Comparison of ENCODE assay signal across 8 mouse cellular contexts in genomic region chr10:94828734-94829230, GRCm38 (mm10).
DNase-seq lines count a peak whose midpoint lies in the region; ATAC-seq and TF ChIP-seq lines count a peak whose summit lies in the region.
"Had no signal": no experiment of that assay in that cellular context is flagged by ENCODE, and none has a peak within 500 bp of the region (broad histone marks: within the 10 kb centered on the region; RNA-seq: fewer than 3 reads in every experiment).

No protein-coding gene starts in this region.

- TF ChIP-seq POLR2A in spleen, adult 2 months (IDR thresholded peaks at IDR 0.05; ENCODE audit: low read depth, low read length), result no peak

- H3K9ac ChIP-seq in hindbrain, postnatal 0 days (replicated peaks; ENCODE audit: low read length), result no peak overlapping the region
- H3K9ac ChIP-seq in hindbrain, embryonic 14.5 days, result no peak overlapping the region
- no peak overlapping the region for H3K9ac ChIP-seq in stomach, embryonic 15.5 days

- 0 out of 2 replicates have a peak, but pooled peaks cover 9% of the 10 kb centered on the region for H3K36me3 ChIP-seq in hindbrain, postnatal 0 days (ENCODE audit: insufficient read depth, low read length)
- H3K36me3 ChIP-seq in hindbrain, embryonic 14.5 days (replicated peaks; ENCODE audit: control insufficient read depth, insufficient read depth), result peaks cover 39% of the 10 kb centered on the region
- H3K36me3 ChIP-seq in spleen, adult 2 months (ENCODE audit: control insufficient read depth, insufficient read depth, low read length), result no peaks in the 10 kb centered on the region; the same call in 1 of the 2 replicates
- H3K36me3 ChIP-seq in limb, embryonic 10.5 days, result no peaks in the 10 kb centered on the region
- no peaks in the 10 kb centered on the region for H3K36me3 ChIP-seq in stomach, embryonic 15.5 days

- no peak for TF ChIP-seq CTCF in hindbrain, postnatal 0 days (IDR thresholded peaks at IDR 0.05; ENCODE audit: low read depth)
- TF ChIP-seq CTCF in spleen, adult 2 months (IDR thresholded peaks at IDR 0.05; ENCODE audit: extremely low read depth, insufficient read depth, insufficient read length, insufficient replicate concordance), result no peak

- no peaks in the 10 kb centered on the region for H3K9me3 ChIP-seq in hindbrain, postnatal 0 days (ENCODE audit: low read length)
- H3K9me3 ChIP-seq in hindbrain, embryonic 14.5 days (ENCODE audit: control insufficient read depth, low read length), result no peaks in the 10 kb centered on the region
- H3K9me3 ChIP-seq in limb, embryonic 10.5 days (replicated peaks), result no peaks in the 10 kb centered on the region
- no peaks in the 10 kb centered on the region for H3K9me3 ChIP-seq in stomach, embryonic 15.5 days

- no peak overlapping the region for H3K4me3 ChIP-seq in hindbrain, postnatal 0 days (ENCODE audit: low read length)
- H3K4me3 ChIP-seq in hindbrain, embryonic 14.5 days (replicated peaks; ENCODE audit: low read length), result no peak overlapping the region
- peak overlapping the region; percentile 51 for H3K4me3 ChIP-seq in spleen, adult 2 months (ENCODE audit: extremely low read depth, insufficient read depth, insufficient read length)
- no peak overlapping the region for H3K4me3 ChIP-seq in limb, embryonic 10.5 days
- no peak overlapping the region for H3K4me3 ChIP-seq in stomach, embryonic 15.5 days (replicated peaks)

- H3K27me3 ChIP-seq in hindbrain, postnatal 0 days (ENCODE audit: insufficient read depth, low read length), result no peaks in the 10 kb centered on the region
- no peaks in the 10 kb centered on the region for H3K27me3 ChIP-seq in hindbrain, embryonic 14.5 days (ENCODE audit: control insufficient read depth, insufficient read depth, low read length)
- H3K27me3 ChIP-seq in spleen, adult 2 months (ENCODE audit: control insufficient read depth, insufficient read depth, low read length), result no peaks in the 10 kb centered on the region
- H3K27me3 ChIP-seq in limb, embryonic 10.5 days (ENCODE audit: low read depth, poor library complexity, severe bottlenecking), result peaks cover 11% of the 10 kb centered on the region
- no peaks in the 10 kb centered on the region for H3K27me3 ChIP-seq in stomach, embryonic 15.5 days (replicated peaks)
- H3K27me3 ChIP-seq: Patski had no signal

- peaks cover 16% of the 10 kb centered on the region for H3K4me1 ChIP-seq in hindbrain, postnatal 0 days (ENCODE audit: insufficient read depth, low read length)
- H3K4me1 ChIP-seq in hindbrain, embryonic 14.5 days (replicated peaks; ENCODE audit: control insufficient read depth, insufficient read depth, low read length), result peaks cover 14% of the 10 kb centered on the region; the same call in 1 of the 2 replicates
- H3K4me1 ChIP-seq in spleen, adult 2 months (ENCODE audit: control insufficient read depth, insufficient read depth, insufficient read length), result peaks cover 37% of the 10 kb centered on the region
- peaks cover 26% of the 10 kb centered on the region for H3K4me1 ChIP-seq in limb, embryonic 10.5 days
- peaks cover 14% of the 10 kb centered on the region; the same call in 1 of the 2 replicates for H3K4me1 ChIP-seq in stomach, embryonic 15.5 days

- H3K27ac ChIP-seq in hindbrain, postnatal 0 days, result no peak overlapping the region
- H3K27ac ChIP-seq in hindbrain, embryonic 14.5 days, result no peak overlapping the region
- peak overlapping the region; percentile 97 for H3K27ac ChIP-seq in spleen, adult 2 months (ENCODE audit: insufficient read depth, low read length)
- H3K27ac ChIP-seq in limb, embryonic 10.5 days, result peak overlapping the region; percentile 36; the same call in 1 of the 2 replicates
- peak overlapping the region; percentile 76; the same call in 1 of the 2 replicates for H3K27ac ChIP-seq in stomach, embryonic 15.5 days

- no peak for ATAC-seq in hindbrain, postnatal 0 days
- ATAC-seq in hindbrain, embryonic 14.5 days (ENCODE audit: low FRiP score), result no peak
- no peak for ATAC-seq in stomach, embryonic 15.5 days (ENCODE audit: insufficient read depth, low FRiP score, low read depth)
- ATAC-seq: Patski had no signal

- no peak for DNase-seq in hindbrain, postnatal 0 days (ENCODE audit: low spot score)
- DNase-seq in hindbrain, embryonic 14.5 days (ENCODE audit: low spot score), result no peak
- DNase-seq in spleen, adult 2 months (ENCODE audit: low read depth in 1 of 2, low spot score in 2 of 2), result no peak
- DNase-seq in spleen, postnatal 14 days (ENCODE audit: low spot score in 2 of 2), result no peak
- DNase-seq in limb, embryonic 10.5 days (ENCODE audit: low spot score), result no peak
- DNase-seq in right cerebral cortex, postnatal 4 days, result no peak

- WGBS in hindbrain, postnatal 0 days, result 88% methylated on average over 7 of the region's 7 CpGs
- WGBS in hindbrain, embryonic 14.5 days, result 94% methylated on average over 7 of the region's 7 CpGs
- WGBS in spleen, adult 2 months, result 47% methylated on average over 7 of the region's 7 CpGs
- 90% methylated on average over 7 of the region's 7 CpGs for whole genome bisulfite sequencing in limb, embryonic 10.5 days
- WGBS in stomach, embryonic 15.5 days, result 90% methylated on average over 7 of the region's 7 CpGs

- peak overlapping the region; percentile 10; the same call in 1 of the 2 replicates for H3K4me2 ChIP-seq in hindbrain, postnatal 0 days (ENCODE audit: low read depth, low read length)
- no peak overlapping the region for H3K4me2 ChIP-seq in hindbrain, embryonic 14.5 days (replicated peaks)
- 0 out of 2 replicates have a peak overlapping the region, but pooled peaks have one; percentile 42 for H3K4me2 ChIP-seq in stomach, embryonic 15.5 days

Comparison
In these comparisons a context has a peak if more than half of its experiments do, and no peak if none do; other contexts are left out.
1. H3K27ac ChIP-seq: peak in spleen, adult 2 months (single experiment), limb, embryonic 10.5 days (single experiment) and stomach, embryonic 15.5 days (single experiment); none in hindbrain, postnatal 0 days (single experiment) and hindbrain, embryonic 14.5 days (single experiment).